Mouse (Mus musculus): ENCODE data around the gene C5ar1.

DNA sequence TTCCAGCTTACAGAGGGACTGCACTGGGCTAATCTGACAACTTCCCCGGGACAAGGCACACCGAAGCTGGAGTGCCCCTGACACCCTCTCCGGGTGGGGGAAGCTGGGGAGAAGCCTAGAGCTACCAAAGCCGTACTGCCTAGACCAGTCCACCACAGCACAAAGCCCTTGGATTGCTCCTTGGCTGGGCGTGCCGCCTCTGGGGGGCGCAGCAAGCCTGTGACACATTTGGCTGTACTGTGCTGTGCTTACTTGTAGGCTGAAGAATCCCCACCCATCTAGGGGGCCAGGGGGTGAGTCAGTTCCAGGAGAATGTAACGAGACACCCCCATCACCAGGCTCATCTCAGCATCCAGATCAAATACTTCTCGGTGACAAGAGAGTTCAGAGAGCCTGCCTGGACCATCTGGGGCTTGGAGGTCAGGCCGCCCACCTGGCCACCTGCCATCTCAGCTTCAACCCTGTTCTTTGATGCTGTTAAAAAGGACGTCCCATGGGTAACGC is 48.4 kb downstream of the C5ar1 start:
- TF ChIP-seq POLR2A (IDR thresholded peaks at IDR 0.05; ENCODE audit: insufficient read depth, low read depth, low read length): no peak
- peak; percentile 42 for TF ChIP-seq CTCF (IDR thresholded peaks at IDR 0.05)
